Mouse (Mus musculus) 3134 (cell line): ENCODE data around the gene Bmf.

Source experiments
- DNase-seq: peaks from one replicate; pipeline ENCODE4 v3.0.0-alpha.2; 2011; ENCODE audit warnings: low spot score; ENCODE audit not compliant: insufficient read length; ENCODE audit errors: extremely low read depth

Gene Bmf

GRCm38 (mm10) chr2:118484386-118484898, 65.0 kb downstream of the Bmf start:
- no peak for DNase-seq

GRCm38 (mm10) chr2:118483032-118483431, 66.5 kb downstream of the Bmf start:
- no peak for DNase-seq

GRCm38 (mm10) chr2:118480886-118481285, 68.6 kb downstream of the Bmf start:
- DNase-seq = no peak

- DNase-seq = peak; percentile 95
These were observed 70.0 kb downstream of the Bmf start, which contains the start of gene Srp14 for GRCm38 (mm10) chr2:118479550-118479909. Gene Srp14 (minus strand): TSS chr2:118479711.

- no peak for DNase-seq
These were observed 70.5 kb downstream of the Bmf start for GRCm38 (mm10) chr2:118478833-118479549.
